Mouse (Mus musculus): ENCODE measurements around the gene Sdf2l1. TPM values are rescaled to one million over a fixed set of nuclear protein-coding genes. Genes with fewer than 3 reads are reported as not detected.

Sdf2l1 gene
- polyA plus RNA-seq, 1 experiment from 2014 or later, result 72.2 TPM

DNA sequence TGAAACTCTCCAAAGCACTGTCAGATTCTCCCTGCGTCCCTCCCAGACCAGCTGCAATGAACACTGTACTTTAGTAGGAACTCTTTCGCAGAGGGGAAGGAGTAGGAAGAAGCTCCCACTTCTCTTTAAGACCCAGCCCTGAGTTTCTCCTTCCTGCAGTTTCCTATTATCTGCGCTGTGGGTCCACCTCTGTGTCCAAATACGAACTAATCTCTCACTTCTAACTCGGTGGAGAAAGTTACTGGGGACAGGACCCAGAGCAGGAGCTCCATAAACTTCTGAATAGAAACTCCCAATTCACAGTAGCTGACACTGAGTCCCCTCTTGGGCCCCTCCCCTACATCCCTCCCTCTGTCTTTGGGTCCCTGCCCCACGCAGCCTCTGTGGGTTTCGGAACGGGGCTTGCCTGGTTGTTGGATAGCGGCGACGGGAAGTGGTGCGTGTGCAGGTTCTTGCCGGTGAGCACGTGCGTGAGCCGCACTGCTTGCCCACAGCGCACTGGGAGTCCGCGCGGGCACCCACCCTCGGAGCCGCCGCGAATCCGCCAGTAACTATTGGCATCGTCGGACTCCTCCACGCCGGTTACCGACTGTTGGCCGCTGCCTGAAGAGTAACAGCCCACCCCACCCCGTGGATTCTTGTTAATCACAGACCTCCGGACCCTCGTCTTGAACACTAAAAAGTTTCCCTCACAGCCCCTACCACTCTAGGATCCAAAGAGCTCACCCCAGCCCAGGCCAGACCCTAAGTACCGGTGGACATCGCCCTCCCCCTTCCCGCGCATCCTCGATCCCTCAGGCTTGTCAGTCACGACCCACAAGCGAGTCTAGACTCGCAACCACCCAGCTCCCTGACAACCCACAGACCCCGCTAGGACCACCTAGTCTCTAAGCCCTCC is 743 bp downstream of the Sdf2l1 start:
- peak overlapping the region; percentile 69 for H3K4me3 ChIP-seq (ENCODE audit: low read depth, low read length)
- DNase-seq (ENCODE audit: low spot score) (peak; percentile 23), ATAC-seq (ENCODE audit: insufficient read depth, low FRiP score, low TSS enrichment) (peak; percentile 86; the same call in 1 of the 2 replicates)
- peak overlapping the region; percentile 82 for H3K4me2 ChIP-seq (ENCODE audit: low read depth)
- peaks cover 2% of the 10 kb centered on the region; the same call in 1 of the 2 replicates for H3K4me1 ChIP-seq (ENCODE audit: control insufficient read depth, insufficient read depth, low read length)
- WGBS, result 3% methylated on average over 43 of the region's 43 CpGs
- H3K9me3 ChIP-seq (ENCODE audit: control insufficient read depth, low read length), result no peaks in the 10 kb centered on the region
- H3K36me3 ChIP-seq (ENCODE audit: control insufficient read depth, insufficient read depth, low read length), result no peaks in the 10 kb centered on the region
- peak overlapping the region; percentile 76 for H3K27ac ChIP-seq (ENCODE audit: low read depth, low read length)
- no peaks in the 10 kb centered on the region for H3K27me3 ChIP-seq (ENCODE audit: control insufficient read depth, insufficient read depth, low read length)
- peak overlapping the region; percentile 75 for H3K9ac ChIP-seq (ENCODE audit: low read length)

GRCm38 (mm10) chr16:17127292-17127691 is 4.9 kb downstream of the Sdf2l1 start:
- peaks cover 10% of the 10 kb centered on the region for H3K4me1 ChIP-seq (ENCODE audit: control insufficient read depth, insufficient read depth, low read length)
- H3K27ac ChIP-seq (ENCODE audit: low read depth, low read length), result no peak overlapping the region
- DNase-seq (ENCODE audit: low spot score), result no peak
- H3K36me3 ChIP-seq (ENCODE audit: control insufficient read depth, insufficient read depth, low read length), result no peaks in the 10 kb centered on the region
- 97% methylated on average over 1 of the region's 1 CpGs for WGBS
- no peak overlapping the region for H3K4me3 ChIP-seq (ENCODE audit: low read depth, low read length)
- no peak overlapping the region for H3K9ac ChIP-seq (ENCODE audit: low read length)
- no peak for ATAC-seq (ENCODE audit: insufficient read depth, low FRiP score, low TSS enrichment)
- no peaks in the 10 kb centered on the region for H3K9me3 ChIP-seq (ENCODE audit: control insufficient read depth, low read length)
- H3K27me3 ChIP-seq (ENCODE audit: control insufficient read depth, insufficient read depth, low read length), result no peaks in the 10 kb centered on the region
- no peak overlapping the region for H3K4me2 ChIP-seq (ENCODE audit: low read depth)

- peak; percentile 96 for ATAC-seq (ENCODE audit: insufficient read depth, low FRiP score, low TSS enrichment)
- DNase-seq (ENCODE audit: low spot score), result peak; percentile 92
Measured at GRCm38 (mm10) chr16:17124871-17125520, 7.2 kb downstream of the Sdf2l1 start, which contains the start of gene 2610318N02Rik. 2610318N02Rik (minus strand) TSS chr16:17125167.

GRCm38 (mm10) chr16:17124119-17124870 is 7.9 kb downstream of the Sdf2l1 start:
- H3K27me3 ChIP-seq (ENCODE audit: control insufficient read depth, insufficient read depth, low read length), result no peaks in the 10 kb centered on the region
- no peaks in the 10 kb centered on the region for H3K9me3 ChIP-seq (ENCODE audit: control insufficient read depth, low read length)
- peak overlapping the region; percentile 70 for H3K4me3 ChIP-seq (ENCODE audit: low read depth, low read length)
- H3K36me3 ChIP-seq (ENCODE audit: control insufficient read depth, insufficient read depth, low read length), result peaks cover 7% of the 10 kb centered on the region; the same call in 1 of the 2 replicates
- peak overlapping the region; percentile 64 for H3K27ac ChIP-seq (ENCODE audit: low read depth, low read length)
- H3K4me1 ChIP-seq (ENCODE audit: control insufficient read depth, insufficient read depth, low read length), result peaks cover 11% of the 10 kb centered on the region; the same call in 1 of the 2 replicates
- peak overlapping the region; percentile 75 for H3K9ac ChIP-seq (ENCODE audit: low read length)
- peak overlapping the region; percentile 93 for H3K4me2 ChIP-seq (ENCODE audit: low read depth)
- ATAC-seq (ENCODE audit: insufficient read depth, low FRiP score, low TSS enrichment) (peak; percentile 27), DNase-seq (ENCODE audit: low spot score) (peak; percentile 72)
- WGBS, result 1% methylated on average over 22 of the region's 22 CpGs

More at GRCm38 (mm10) chr16:17124871-17125520, 7.2 kb downstream of the Sdf2l1 start, which contains the start of gene 2610318N02Rik:
- peak within 1 kb of the TSS; percentile 64 for H3K27ac ChIP-seq (ENCODE audit: low read depth, low read length)
- H3K4me1 ChIP-seq (ENCODE audit: control insufficient read depth, insufficient read depth, low read length), result peaks cover 11% of the 10 kb centered on the region; the same call in 1 of the 2 replicates
- peaks cover 2% of the 10 kb centered on the region; the same call in 1 of the 2 replicates for H3K36me3 ChIP-seq (ENCODE audit: control insufficient read depth, insufficient read depth, low read length)
- no peaks in the 10 kb centered on the region for H3K27me3 ChIP-seq (ENCODE audit: control insufficient read depth, insufficient read depth, low read length)
- peak within 1 kb of the TSS; percentile 70 for H3K4me3 ChIP-seq (ENCODE audit: low read depth, low read length)
- H3K9ac ChIP-seq (ENCODE audit: low read length), result peak within 1 kb of the TSS; percentile 75
- peak within 1 kb of the TSS; percentile 93 for H3K4me2 ChIP-seq (ENCODE audit: low read depth)
- under 1% methylated on average over 25 of the region's 25 CpGs for WGBS
- H3K9me3 ChIP-seq (ENCODE audit: control insufficient read depth, low read length), result no peaks in the 10 kb centered on the region

DNA sequence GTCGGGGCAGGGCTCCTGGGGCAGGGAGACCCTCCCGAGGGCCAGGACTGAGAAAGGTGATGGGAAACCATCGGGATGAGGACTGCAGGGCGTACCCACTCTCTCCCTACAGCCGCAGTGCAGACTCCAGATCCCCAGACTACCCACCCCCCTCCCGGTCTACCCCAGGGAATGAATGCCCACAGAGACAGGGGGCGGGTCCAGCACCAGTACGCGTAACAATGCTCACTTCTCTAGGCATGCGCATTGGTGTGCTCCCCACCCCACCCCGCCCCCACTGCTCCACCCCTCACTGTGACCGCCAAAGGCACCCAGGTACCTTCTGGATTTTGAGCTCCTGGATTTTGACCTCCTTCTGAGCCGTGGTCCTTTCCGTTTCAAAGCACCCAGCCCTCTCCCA is 10.6 kb downstream of the Sdf2l1 start:
- no peak overlapping the region for H3K27ac ChIP-seq (ENCODE audit: low read depth, low read length)
- H3K9me3 ChIP-seq (ENCODE audit: control insufficient read depth, low read length), result no peaks in the 10 kb centered on the region
- H3K4me3 ChIP-seq (ENCODE audit: low read depth, low read length), result no peak overlapping the region
- peak overlapping the region; percentile 20; the same call in 1 of the 2 replicates for H3K4me2 ChIP-seq (ENCODE audit: low read depth)
- no peak for DNase-seq (ENCODE audit: low spot score)
- peaks cover 7% of the 10 kb centered on the region; the same call in 1 of the 2 replicates for H3K36me3 ChIP-seq (ENCODE audit: control insufficient read depth, insufficient read depth, low read length)
- no peak for ATAC-seq (ENCODE audit: insufficient read depth, low FRiP score, low TSS enrichment)
- 53% methylated on average over 14 of the region's 14 CpGs for WGBS
- 0 out of 2 replicates have a peak overlapping the region, but pooled peaks have one; percentile 18 for H3K9ac ChIP-seq (ENCODE audit: low read length)
- no peaks in the 10 kb centered on the region for H3K27me3 ChIP-seq (ENCODE audit: control insufficient read depth, insufficient read depth, low read length)
- peaks cover 11% of the 10 kb centered on the region; the same call in 1 of the 2 replicates for H3K4me1 ChIP-seq (ENCODE audit: control insufficient read depth, insufficient read depth, low read length)

DNA sequence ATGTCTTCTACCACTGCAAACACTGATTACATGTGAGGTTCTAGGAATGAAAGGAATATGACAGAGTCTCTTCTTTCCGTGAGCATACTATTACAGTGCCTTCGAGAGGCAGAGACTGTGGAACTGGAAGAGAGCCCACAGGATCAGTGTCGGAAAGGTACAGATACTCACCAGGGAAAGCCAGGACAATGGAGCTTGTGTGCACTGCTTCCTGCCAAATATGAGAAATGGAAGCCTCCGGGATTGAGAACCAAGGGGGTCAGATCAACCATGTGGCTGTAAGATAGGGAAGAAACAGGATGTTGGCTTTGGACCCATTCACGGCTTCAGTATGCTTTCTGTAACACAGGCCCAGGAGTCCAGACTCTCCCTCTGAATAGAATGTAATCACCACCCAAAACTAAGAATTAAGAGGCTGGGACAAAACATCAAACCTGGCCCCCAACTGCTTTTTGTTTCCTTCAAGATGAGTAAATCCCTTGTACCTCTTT is 14.8 kb downstream of the Sdf2l1 start:
- peaks cover 3% of the 10 kb centered on the region; the same call in 1 of the 2 replicates for H3K4me1 ChIP-seq (ENCODE audit: control insufficient read depth, insufficient read depth, low read length)

GRCm38 (mm10) chr16:17110771-17111743 is 21.1 kb downstream of the Sdf2l1 start, which contains the start of gene Ppil2:
Ppil2 (minus strand) TSS chr16:17111257.
- peak within 1 kb of the TSS; percentile 66 for H3K4me2 ChIP-seq (ENCODE audit: low read depth)
- H3K4me1 ChIP-seq (ENCODE audit: control insufficient read depth, insufficient read depth, low read length), result peaks cover 4% of the 10 kb centered on the region
- no peaks in the 10 kb centered on the region for H3K9me3 ChIP-seq (ENCODE audit: control insufficient read depth, low read length)
- 7% methylated on average over 37 of the region's 38 CpGs for WGBS
- H3K27ac ChIP-seq (ENCODE audit: low read depth, low read length), result no peak within 1 kb of the TSS
- peak; percentile 87 for ATAC-seq (ENCODE audit: insufficient read depth, low FRiP score, low TSS enrichment)
- peak within 1 kb of the TSS; percentile 92 for H3K4me3 ChIP-seq (ENCODE audit: low read depth, low read length)
- H3K9ac ChIP-seq (ENCODE audit: low read length), result peak within 1 kb of the TSS; percentile 76
- H3K36me3 ChIP-seq (ENCODE audit: control insufficient read depth, insufficient read depth, low read length), result peaks cover 7% of the 10 kb centered on the region; the same call in 1 of the 2 replicates
- DNase-seq (ENCODE audit: low spot score), result peak; percentile 80
- no peaks in the 10 kb centered on the region for H3K27me3 ChIP-seq (ENCODE audit: control insufficient read depth, insufficient read depth, low read length)

More for the DNA sequence above, 14.8 kb downstream of the Sdf2l1 start:
- Histone ChIP-seq H3K9ac (ENCODE audit: low read length) (no peak overlapping the region), H3K9me3 (ENCODE audit: control insufficient read depth, low read length) (no peaks in the 10 kb centered on the region), H3K4me3 (ENCODE audit: low read depth, low read length) (no peak overlapping the region), H3K4me2 (ENCODE audit: low read depth) (no peak overlapping the region), H3K27ac (ENCODE audit: low read depth, low read length) (no peak overlapping the region), H3K36me3 (ENCODE audit: control insufficient read depth, insufficient read depth, low read length) (peaks cover 13% of the 10 kb centered on the region), H3K27me3 (ENCODE audit: control insufficient read depth, insufficient read depth, low read length) (no peaks in the 10 kb centered on the region)
- 94% methylated on average over 5 of the region's 5 CpGs for WGBS
- DNase-seq (ENCODE audit: low spot score) (no peak), ATAC-seq (ENCODE audit: insufficient read depth, low FRiP score, low TSS enrichment) (no peak)
